Mouse (Mus musculus) megakaryocyte, embryonic 14.5 days (primary cell): ENCODE data around the gene Ubp1.

Experiments
- FLI1 ChIP-seq: IDR thresholded peaks from 2 replicates; pipeline ENCODE4 v1.6.1; 2012; ENCODE audit warnings: low read length, inconsistent platforms, mixed read lengths
- GATA1 ChIP-seq: IDR thresholded peaks from 3 replicates; pipeline ENCODE4 v1.6.1; 2012; ENCODE audit warnings: mixed read lengths, low read length, inconsistent platforms, borderline replicate concordance

DNA sequence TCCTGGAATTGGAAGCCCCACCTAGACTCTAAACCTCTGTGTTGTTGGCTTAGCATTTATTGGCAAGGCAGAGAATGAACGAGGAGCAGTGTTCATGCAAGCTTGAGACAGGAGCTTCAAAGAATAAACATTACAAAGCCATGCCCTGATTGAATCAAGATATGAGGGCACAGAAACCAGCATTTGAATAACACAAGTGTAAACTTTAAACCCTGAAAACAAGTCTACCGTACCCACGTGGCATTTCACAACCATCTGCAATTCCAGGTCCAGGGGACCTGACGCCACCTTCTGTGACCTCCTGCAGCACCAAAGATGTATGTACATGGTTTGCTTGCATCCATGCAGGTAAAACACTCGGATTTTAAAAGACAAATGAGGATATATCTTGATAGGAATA, 8.1 kb upstream of the Ubp1 start:
- no peak for TF ChIP-seq GATA1
- no peak for TF ChIP-seq FLI1
